Mouse (Mus musculus) bone marrow, adult 2 months (tissue): ENCODE data around the gene Nos1ap.

Source experiments
- CTCF ChIP-seq: fragments of 200-500 bp; IDR thresholded peaks from 2 replicates; pipeline ENCODE4 v1.5.1; 2011; ENCODE audit warnings: low read length, control low read depth; ENCODE audit not compliant: control insufficient read depth, insufficient read depth
- POLR2A ChIP-seq: fragments of 200-500 bp; IDR thresholded peaks from 2 replicates; pipeline ENCODE4 v1.6.1; 2011; ENCODE audit warnings: low read depth, mild to moderate bottlenecking, control low read depth, low read length, borderline replicate concordance; ENCODE audit not compliant: control insufficient read depth

GRCm38 (mm10) chr1:170631571-170631970, 41.9 kb upstream of the Nos1ap start:
- TF ChIP-seq POLR2A, result no peak
- no peak for TF ChIP-seq CTCF
